Mouse (Mus musculus): ENCODE results near the gene Gm14214.

DNA sequence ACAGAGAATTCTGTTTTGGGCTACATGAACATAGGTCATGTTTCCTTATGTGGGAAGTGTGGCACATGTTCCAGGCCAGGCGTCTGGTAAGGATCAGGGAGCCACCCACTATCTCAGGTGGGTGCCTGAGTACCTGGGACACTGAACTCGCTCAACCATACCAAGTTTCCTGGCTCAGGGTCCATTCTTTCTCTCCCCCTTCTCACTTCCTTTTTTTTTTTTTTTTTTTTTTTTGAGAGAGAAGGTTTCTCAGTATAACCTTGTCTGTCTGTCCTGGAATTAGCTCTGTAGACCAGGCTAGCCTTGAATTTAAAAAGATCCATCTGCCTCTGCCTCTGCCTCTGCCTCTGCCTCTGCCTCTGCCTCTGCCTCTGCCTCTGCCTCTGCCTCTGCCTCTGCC, 49.5 kb downstream of the Gm14214 start:
- TF ChIP-seq GATA1 (IDR thresholded peaks at IDR 0.05; ENCODE audit: borderline replicate concordance, low read length) (no peak), FLI1 (IDR thresholded peaks at IDR 0.05; ENCODE audit: low read length) (no peak)

All from megakaryocyte, embryonic 14.5 days (primary cell).